Mouse (Mus musculus) bone marrow macrophage, adult 2 months (primary cell): ENCODE measurements around the gene Tppp2. TPM values are rescaled to one million over a fixed set of nuclear protein-coding genes. Genes with fewer than 3 reads are reported as not detected.

Source experiments
- H3K27ac ChIP-seq: 2 replicates; pipeline ENCODE4 v1.5.1; 2012; ENCODE audit warnings: low read depth, low read length; ENCODE audit not compliant: insufficient read depth
- H3K4me1 ChIP-seq: 2 replicates; pipeline ENCODE4 v1.6.1; 2012; ENCODE audit warnings: low read length; ENCODE audit not compliant: control insufficient read depth, insufficient read depth
- H3K4me3 ChIP-seq: 2 replicates; pipeline ENCODE4 v1.5.1; 2012; ENCODE audit warnings: mild to moderate bottlenecking, low read length, moderate library complexity; ENCODE audit not compliant: insufficient read depth
- CTCF ChIP-seq: IDR thresholded peaks from 2 replicates; pipeline ENCODE4 v1.5.1; 2012; ENCODE audit warnings: low read depth, mild to moderate bottlenecking, low read length, moderate library complexity
- POLR2A ChIP-seq: IDR thresholded peaks from 2 replicates; pipeline ENCODE4 v1.6.1; 2012; ENCODE audit warnings: mild to moderate bottlenecking, low read depth, low read length, borderline replicate concordance
- polyA plus RNA-seq: library from polyadenylated mRNA; stranded (reverse); fragments of >200 nt; gene quantifications from 2 replicates; pipeline ENCODE4 v1.2.4, GENCODE M21; 2012; ENCODE audit not compliant: missing spikeins, insufficient read depth, insufficient read length

Gene Tppp2
- polyA plus RNA-seq, 1 experiment: not detected

DNA sequence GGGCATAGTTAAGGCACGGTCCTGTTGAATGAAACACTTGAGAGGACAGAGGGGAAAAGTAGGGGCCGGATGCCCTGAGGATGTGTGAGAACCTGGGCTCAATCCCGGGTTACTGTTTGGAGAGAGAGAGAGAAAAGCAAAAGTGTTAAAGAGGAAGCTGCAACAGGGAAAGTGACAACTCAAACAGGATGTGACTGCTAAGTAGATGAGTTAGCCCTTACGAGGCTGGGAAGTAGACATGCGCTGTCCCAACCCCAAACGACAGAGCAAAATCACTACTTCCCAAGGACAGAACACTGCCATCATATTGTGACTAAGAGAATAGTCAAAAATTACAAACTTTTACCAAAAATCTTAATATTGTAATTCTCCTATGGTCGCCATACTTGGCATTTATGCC lies 24.0 kb downstream of the Tppp2 start:
- Histone ChIP-seq H3K27ac (no peak overlapping the region), H3K4me3 (no peak overlapping the region), H3K4me1 (peaks cover 13% of the 10 kb centered on the region)
- TF ChIP-seq CTCF (no peak), POLR2A (no peak)

GRCm38 (mm10) chr14:51943336-51943735 lies 25.1 kb downstream of the Tppp2 start:
- Histone ChIP-seq H3K4me3 (no peak overlapping the region), H3K27ac (no peak overlapping the region), H3K4me1 (peaks cover 13% of the 10 kb centered on the region)
- TF ChIP-seq POLR2A (no peak), CTCF (no peak)

DNA sequence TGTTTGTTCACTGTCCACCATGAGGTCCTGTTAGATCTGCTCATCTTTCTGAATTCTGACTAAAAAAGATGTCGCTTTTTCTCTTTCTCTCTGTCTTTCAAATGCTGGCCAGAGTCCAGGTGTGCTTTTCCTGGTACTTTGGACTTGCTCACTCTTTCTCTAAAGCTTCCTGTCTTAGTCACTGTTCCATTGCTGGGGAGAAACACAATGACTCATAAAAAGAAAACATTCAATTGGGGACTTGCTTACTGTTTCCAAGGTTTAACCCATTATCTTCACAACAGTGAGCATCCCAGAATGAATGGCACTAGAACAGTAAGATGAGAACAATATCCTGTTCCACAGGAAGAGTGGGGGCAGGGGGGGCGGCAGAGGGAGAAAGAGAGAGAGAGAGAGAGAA lies 42.1 kb downstream of the Tppp2 start:
- TF ChIP-seq POLR2A: no peak
- no peak for TF ChIP-seq CTCF
- Histone ChIP-seq H3K4me1 (no peaks in the 10 kb centered on the region), H3K27ac (no peak overlapping the region), H3K4me3 (no peak overlapping the region)

- no peak for TF ChIP-seq POLR2A
- TF ChIP-seq CTCF: no peak
- Histone ChIP-seq H3K4me3 (no peak overlapping the region), H3K4me1 (no peaks in the 10 kb centered on the region), H3K27ac (no peak overlapping the region)
Observed at GRCm38 (mm10) chr14:51967400-51967799, 49.2 kb downstream of the Tppp2 start.

Other genes with a start within 250 kb of the Tppp2 start
- not detected in 2 replicates for gene Gm17079, start 223.0 kb upstream of the Tppp2 start, polyA plus RNA-seq
- gene Gm5800, start 201.2 kb upstream of the Tppp2 start, polyA plus RNA-seq: not detected in 2 replicates
- not detected in 2 replicates for gene Ang4, start 144.8 kb upstream of the Tppp2 start, polyA plus RNA-seq
- not detected in 2 replicates for gene AY358078, start 118.4 kb upstream of the Tppp2 start, polyA plus RNA-seq
- gene Ear6, start 64.7 kb upstream of the Tppp2 start, polyA plus RNA-seq: not detected in 2 replicates
- gene Mettl17, start 33.6 kb upstream of the Tppp2 start, polyA plus RNA-seq: 18.6 and 19.4 TPM in 2 replicates
- 0.44 and 1.2 TPM in 2 replicates for gene Slc39a2, start 25.5 kb upstream of the Tppp2 start, polyA plus RNA-seq
- 0.91 and 2.5 TPM in 2 replicates for gene Ndrg2, start 4.3 kb upstream of the Tppp2 start, polyA plus RNA-seq
- gene Rnase13, start 4.3 kb downstream of the Tppp2 start, polyA plus RNA-seq: not detected in 2 replicates
- gene Arhgef40, start 66.3 kb downstream of the Tppp2 start, polyA plus RNA-seq: 4.3 and 5.8 TPM in 2 replicates
- gene Tmem253, start 97.2 kb downstream of the Tppp2 start, polyA plus RNA-seq: not detected in 2 replicates
- gene Zfp219, start 102.3 kb downstream of the Tppp2 start, polyA plus RNA-seq: 31.2 and 43.5 TPM in 2 replicates
- gene Olfr221, start 124.0 kb downstream of the Tppp2 start, polyA plus RNA-seq: not detected in 2 replicates
- 237 and 270 TPM in 2 replicates for gene Hnrnpc, start 185.6 kb downstream of the Tppp2 start, polyA plus RNA-seq
- 1.7 and 3.4 TPM in 2 replicates for gene Rpgrip1, start 192.3 kb downstream of the Tppp2 start, polyA plus RNA-seq